Mouse (Mus musculus): ENCODE measurements around the gene Sfswap. TPM values are rescaled to one million over a fixed set of nuclear protein-coding genes. Genes with fewer than 3 reads are reported as not detected.
A peak's percentile ranks its signal among the peaks of the same experiment; 100 is the strongest.

Sfswap gene
- total and polyA plus RNA-seq, 2 experiments from 2014 or later, result 46.7 to 125 TPM

DNA sequence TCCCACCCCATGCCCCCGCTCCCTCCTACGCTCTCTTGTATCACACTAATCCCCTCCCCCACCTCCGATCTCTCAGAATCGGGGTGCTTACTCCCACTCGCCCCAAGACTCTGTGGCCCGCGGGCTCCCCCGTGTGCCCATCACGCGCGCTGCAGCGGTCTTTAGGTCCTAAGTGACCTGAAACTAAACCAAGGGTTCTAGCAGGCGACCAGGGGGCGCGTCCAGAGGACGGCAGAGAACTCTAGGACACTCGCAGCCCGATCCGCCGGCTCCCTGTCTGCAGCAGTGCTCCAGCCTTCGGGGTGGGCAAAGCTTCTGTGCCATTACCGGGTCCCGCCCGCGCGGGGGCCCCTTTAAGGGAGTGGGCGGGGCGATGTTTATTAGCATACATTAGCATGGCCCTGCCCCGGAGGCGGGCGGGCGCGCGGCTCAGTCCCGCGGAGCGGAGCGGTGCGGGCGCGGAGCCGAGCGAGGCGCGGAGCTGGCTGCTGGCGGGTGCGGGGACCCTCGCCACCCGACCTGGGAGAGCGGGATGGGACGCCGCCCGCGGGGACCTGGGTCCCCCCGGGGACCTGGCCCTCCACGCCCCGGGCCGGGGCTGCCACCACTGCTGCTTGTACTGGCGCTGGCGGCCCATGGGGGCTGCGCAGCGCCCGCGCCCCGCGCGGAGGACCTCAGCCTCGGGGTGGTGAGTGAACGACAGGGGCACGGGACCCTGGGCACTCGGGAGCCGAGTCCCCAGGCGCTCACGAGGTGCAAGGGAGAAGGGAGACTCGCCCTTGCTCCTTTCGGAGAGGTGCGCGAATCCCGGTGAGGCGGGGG is 83.0 kb downstream of the Sfswap start, which contains the start of gene Mmp17:
Gene Mmp17, plus strand, starts transcription at position 409 of the 822 bp plus-strand sequence.
- peak; percentile 86 for TF ChIP-seq CTCF (IDR thresholded peaks at IDR 0.05; ENCODE audit: low read depth)
- Histone ChIP-seq H3K9ac (peak within 1 kb of the TSS; percentile 80), H3K4me1 (ENCODE audit: insufficient read depth) (peaks cover 9% of the 10 kb centered on the region), H3K4me3 (ENCODE audit: low read depth, low read length) (peak within 1 kb of the TSS; percentile 71), H3K27ac (ENCODE audit: low read depth, low read length) (peak within 1 kb of the TSS; percentile 75), H3K27me3 (ENCODE audit: insufficient read depth, low read length) (no peaks in the 10 kb centered on the region), H3K4me2 (ENCODE audit: low read depth) (peak within 1 kb of the TSS; percentile 88), H3K9me3 (ENCODE audit: low read length) (no peaks in the 10 kb centered on the region), H3K36me3 (ENCODE audit: insufficient read depth) (no peaks in the 10 kb centered on the region)
- peak; percentile 95 for DNase-seq
- WGBS, result under 1% methylated on average over 80 of the region's 80 CpGs
- peak; percentile 91 for ATAC-seq

DNA sequence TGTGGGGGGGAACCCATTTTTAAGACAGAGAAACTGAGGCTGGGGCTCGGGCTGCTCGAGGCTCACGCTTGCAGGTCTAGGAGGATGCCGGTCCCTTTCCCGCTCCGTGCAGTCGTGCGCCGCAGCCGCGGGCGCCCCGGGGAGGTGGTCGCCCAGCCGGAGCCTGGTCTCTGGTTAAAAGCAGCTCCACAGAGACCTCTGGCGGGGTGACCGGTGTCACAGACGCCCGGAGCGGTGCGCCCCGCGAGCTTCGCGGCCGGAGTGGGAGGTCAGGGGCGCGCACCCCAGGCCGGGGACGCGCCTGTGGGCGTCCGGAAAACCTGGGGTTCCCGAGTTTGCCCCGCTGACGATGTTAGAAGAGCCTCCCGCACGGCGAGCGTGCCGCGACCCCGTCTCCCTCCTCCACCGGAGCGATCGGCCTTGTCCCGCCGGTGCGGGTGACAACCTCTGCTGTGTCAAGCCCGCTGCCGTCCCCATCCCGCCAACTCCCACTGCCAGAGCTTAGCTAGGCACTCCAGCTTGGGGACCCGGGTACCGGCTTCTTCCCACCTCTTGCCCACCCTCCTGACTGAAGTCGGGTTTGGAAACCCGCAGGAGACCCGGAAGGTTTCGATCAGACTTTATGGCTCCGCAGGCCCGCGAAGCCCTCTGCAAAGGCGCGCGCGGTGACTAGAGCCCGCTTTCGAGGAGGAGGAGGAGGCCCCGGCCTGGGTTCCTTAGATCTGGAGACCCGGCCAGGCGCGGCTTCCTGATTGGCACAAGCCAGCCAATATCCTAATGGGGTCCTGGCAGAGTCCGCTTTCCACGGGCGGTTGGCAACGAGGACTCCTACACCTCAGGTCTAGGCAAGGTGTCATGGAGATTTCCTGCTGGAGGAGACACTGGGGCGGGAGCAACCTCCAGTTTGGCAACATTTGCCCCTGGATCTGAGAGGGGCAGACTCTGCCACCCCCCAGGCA is 83.8 kb downstream of the Sfswap start:
- WGBS, result 1% methylated on average over 75 of the region's 76 CpGs
- Histone ChIP-seq H3K27ac (ENCODE audit: low read depth, low read length) (peak overlapping the region; percentile 75), H3K27me3 (ENCODE audit: insufficient read depth, low read length) (no peaks in the 10 kb centered on the region), H3K4me3 (ENCODE audit: low read depth, low read length) (peak overlapping the region; percentile 71), H3K9ac (peak overlapping the region; percentile 80), H3K36me3 (ENCODE audit: insufficient read depth) (no peaks in the 10 kb centered on the region), H3K4me2 (ENCODE audit: low read depth) (peak overlapping the region; percentile 88), H3K9me3 (ENCODE audit: low read length) (no peaks in the 10 kb centered on the region), H3K4me1 (ENCODE audit: insufficient read depth) (peaks cover 9% of the 10 kb centered on the region)
- TF ChIP-seq CTCF (IDR thresholded peaks at IDR 0.05; ENCODE audit: low read depth), result peak; percentile 30
- peak; percentile 5; the same call in 1 of the 2 replicates for ATAC-seq
- DNase-seq, result peak; percentile 62

DNA sequence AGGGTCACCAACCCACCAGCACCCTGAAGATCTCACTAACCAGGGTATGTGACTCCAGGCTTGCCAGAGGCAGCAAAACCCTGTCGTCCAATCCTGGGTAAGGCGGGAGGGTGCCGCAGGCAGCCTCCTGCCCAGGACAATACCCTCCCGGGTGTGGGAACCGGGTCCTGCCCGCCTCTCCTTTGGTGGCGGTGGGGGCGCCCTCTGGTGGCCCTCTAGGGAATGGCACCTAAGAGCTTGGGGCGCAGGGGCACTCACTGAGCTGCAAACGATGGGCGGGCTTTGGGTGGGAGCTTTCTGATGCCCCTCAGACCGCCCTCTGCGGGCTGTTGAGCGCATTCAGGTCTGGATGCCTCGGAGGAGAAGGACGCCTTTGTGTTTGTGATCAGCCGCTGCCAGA is 85.0 kb downstream of the Sfswap start:
- no peaks in the 10 kb centered on the region for H3K27me3 ChIP-seq (ENCODE audit: insufficient read depth, low read length)
- H3K36me3 ChIP-seq (ENCODE audit: insufficient read depth), result no peaks in the 10 kb centered on the region
- peak; percentile 58 for ATAC-seq
- peak; percentile 94 for DNase-seq
- H3K4me1 ChIP-seq (ENCODE audit: insufficient read depth), result peaks cover 11% of the 10 kb centered on the region; the same call in 1 of the 2 replicates
- H3K9ac ChIP-seq, result peak overlapping the region; percentile 80
- TF ChIP-seq CTCF (IDR thresholded peaks at IDR 0.05; ENCODE audit: low read depth), result peak; percentile 95
- H3K4me2 ChIP-seq (ENCODE audit: low read depth), result peak overlapping the region; percentile 88
- no peaks in the 10 kb centered on the region for H3K9me3 ChIP-seq (ENCODE audit: low read length)
- WGBS, result 0% methylated on average over 17 of the region's 17 CpGs
- peak overlapping the region; percentile 73 for H3K27ac ChIP-seq (ENCODE audit: low read depth, low read length)
- H3K4me3 ChIP-seq (ENCODE audit: low read depth, low read length), result peak overlapping the region; percentile 71

DNA sequence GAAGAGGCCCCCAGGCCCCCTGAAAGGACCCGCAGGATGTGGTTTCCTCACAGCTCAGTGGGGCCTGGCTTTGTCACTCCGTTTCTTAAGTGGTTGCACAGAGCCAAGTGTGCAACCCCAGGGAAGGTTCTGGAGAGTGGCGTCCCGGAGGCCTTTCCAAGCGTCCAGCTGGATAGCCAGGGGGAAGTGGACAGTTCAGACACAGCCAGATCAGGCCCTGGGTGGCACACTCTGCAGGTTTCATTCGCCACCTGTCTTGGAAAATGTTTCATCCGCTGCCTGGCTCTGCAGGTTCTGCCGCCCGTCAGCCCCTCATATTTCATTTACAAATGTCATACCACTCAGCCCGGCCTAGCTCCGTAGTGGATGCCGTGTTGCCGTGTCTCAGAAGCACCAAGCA is 85.5 kb downstream of the Sfswap start:
- 22% methylated on average over 13 of the region's 13 CpGs for WGBS
- Histone ChIP-seq H3K4me3 (ENCODE audit: low read depth, low read length) (peak overlapping the region; percentile 71), H3K36me3 (ENCODE audit: insufficient read depth) (no peaks in the 10 kb centered on the region), H3K4me2 (ENCODE audit: low read depth) (peak overlapping the region; percentile 88), H3K9me3 (ENCODE audit: low read length) (no peaks in the 10 kb centered on the region), H3K4me1 (ENCODE audit: insufficient read depth) (peaks cover 14% of the 10 kb centered on the region; the same call in 1 of the 2 replicates), H3K27me3 (ENCODE audit: insufficient read depth, low read length) (no peaks in the 10 kb centered on the region), H3K27ac (ENCODE audit: low read depth, low read length) (peak overlapping the region; percentile 73), H3K9ac (peak overlapping the region; percentile 80)
- TF ChIP-seq CTCF (IDR thresholded peaks at IDR 0.05; ENCODE audit: low read depth), result no peak
- ATAC-seq (no peak), DNase-seq (no peak)

DNA sequence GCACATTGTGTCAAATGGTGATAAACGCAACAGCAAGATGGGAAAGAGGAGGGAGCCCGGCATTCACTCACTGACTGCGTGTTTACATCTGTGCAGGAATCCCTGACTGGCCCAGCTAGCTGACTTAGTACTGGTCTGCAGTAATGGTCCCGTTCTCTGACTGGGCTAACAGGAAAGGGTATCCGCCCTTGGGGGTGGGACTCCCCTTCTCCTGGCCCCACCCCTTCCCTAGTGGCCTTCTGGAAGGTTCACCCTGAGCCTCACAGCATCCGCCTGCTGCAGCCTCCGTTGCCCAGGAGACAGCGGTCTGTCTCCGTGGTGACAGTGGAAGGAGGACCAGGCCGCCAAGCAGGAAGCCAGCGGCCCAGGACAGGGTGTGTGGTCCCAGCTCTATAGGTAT is 89.9 kb downstream of the Sfswap start:
- H3K36me3 ChIP-seq (ENCODE audit: insufficient read depth), result peaks cover 8% of the 10 kb centered on the region; the same call in 1 of the 2 replicates
- DNase-seq, result peak; percentile 55
- no peak overlapping the region for H3K4me3 ChIP-seq (ENCODE audit: low read depth, low read length)
- H3K4me1 ChIP-seq (ENCODE audit: insufficient read depth), result 0 out of 2 replicates have a peak, but pooled peaks cover 10% of the 10 kb centered on the region
- no peaks in the 10 kb centered on the region for H3K9me3 ChIP-seq (ENCODE audit: low read length)
- no peak for TF ChIP-seq CTCF (IDR thresholded peaks at IDR 0.05; ENCODE audit: low read depth)
- no peak overlapping the region for H3K27ac ChIP-seq (ENCODE audit: low read depth, low read length)
- peak overlapping the region; percentile 36 for H3K4me2 ChIP-seq (ENCODE audit: low read depth)
- no peaks in the 10 kb centered on the region for H3K27me3 ChIP-seq (ENCODE audit: insufficient read depth, low read length)
- peak; percentile 28 for ATAC-seq
- H3K9ac ChIP-seq, result 0 out of 2 replicates have a peak overlapping the region, but pooled peaks have one; percentile 14
- WGBS, result 8% methylated on average over 11 of the region's 11 CpGs

Data from forebrain, postnatal 0 days (tissue).